Mouse (Mus musculus) adrenal gland, adult 8-10 months (tissue): Measurements from ENCODE around the gene Gemin7. TPM values are rescaled to one million over a fixed set of nuclear protein-coding genes. Genes with fewer than 3 reads are reported as not detected.
"Not testable (repeated sequence)": the region's sequence is repeated elsewhere in the genome, so short reads cannot be mapped to it uniquely, and the experiment has no call there.

Experiments
- DNase-seq: peaks from one replicate; pipeline ENCODE4 v3.0.0; 2022
- total RNA-seq, 4 experiments: library from RNA; stranded (reverse); gene quantifications; 2 replicates each; pipeline ENCODE4 v1.2.4; 2022

Gemin7 gene
- 10 to 100 TPM; 76.9 to 94.1 (median 85.1) TPM for total RNA-seq

- DNase-seq, result no peak
Observed at GRCm38 (mm10) chr7:19577141-19577852, at the start of gene Gemin7, which contains the start of gene Zfp296. Gene Gemin7, minus strand, starts transcription at chr7:19577595. Gene Zfp296, plus strand, starts transcription at chr7:19577287.

- DNase-seq, result no peak
Observed at GRCm38 (mm10) chr7:19623433-19623832, 46.0 kb upstream of the Gemin7 start.

- DNase-seq, result no peak
Observed at GRCm38 (mm10) chr7:19622241-19622640, 44.8 kb upstream of the Gemin7 start.

GRCm38 (mm10) chr7:19620811-19621210 lies 43.4 kb upstream of the Gemin7 start:
- no peak for DNase-seq

GRCm38 (mm10) chr7:19619004-19619801 lies 41.8 kb upstream of the Gemin7 start:
- DNase-seq, result no peak

GRCm38 (mm10) chr7:19615036-19615577 lies 37.7 kb upstream of the Gemin7 start:
- no peak for DNase-seq

- DNase-seq, result no peak
Observed at GRCm38 (mm10) chr7:19610969-19611368, 33.6 kb upstream of the Gemin7 start.

GRCm38 (mm10) chr7:19609641-19610332 lies 32.4 kb upstream of the Gemin7 start:
- DNase-seq, result no peak

- no peak for DNase-seq
Observed at GRCm38 (mm10) chr7:19607291-19607690, 29.9 kb upstream of the Gemin7 start.

- DNase-seq, result not testable (repeated sequence)
Observed at GRCm38 (mm10) chr7:19604606-19605214, 27.3 kb upstream of the Gemin7 start.

GRCm38 (mm10) chr7:19603849-19604605 lies 26.6 kb upstream of the Gemin7 start, which contains the start of gene Clasrp:
Gene Clasrp, minus strand, starts transcription at chr7:19604486.
- peak; percentile 97 for DNase-seq

- no peak for DNase-seq
Observed at GRCm38 (mm10) chr7:19603055-19603454, 25.7 kb upstream of the Gemin7 start.

- DNase-seq, result no peak
Observed at GRCm38 (mm10) chr7:19600562-19600961, 23.2 kb upstream of the Gemin7 start.

GRCm38 (mm10) chr7:19593061-19593730 lies 15.8 kb upstream of the Gemin7 start:
- DNase-seq, result no peak

- DNase-seq, result no peak
Observed at GRCm38 (mm10) chr7:19589917-19590316, 12.5 kb upstream of the Gemin7 start.

- DNase-seq, result no peak
Observed at GRCm38 (mm10) chr7:19589207-19589606, 11.8 kb upstream of the Gemin7 start.

GRCm38 (mm10) chr7:19586269-19586668 lies 8.9 kb upstream of the Gemin7 start:
- DNase-seq, result no peak

GRCm38 (mm10) chr7:19580634-19581033 lies 3.2 kb upstream of the Gemin7 start:
- DNase-seq, result no peak

GRCm38 (mm10) chr7:19579751-19580150 lies 2.4 kb upstream of the Gemin7 start:
- no peak for DNase-seq

- DNase-seq, result no peak
Observed at GRCm38 (mm10) chr7:19578436-19578835, 1.0 kb upstream of the Gemin7 start.

- DNase-seq, result no peak
Observed at GRCm38 (mm10) chr7:19577877-19578414, 551 bp upstream of the Gemin7 start.
